Mouse (Mus musculus): ENCODE results near the gene Lhx6. TPM values are rescaled to one million over a fixed set of nuclear protein-coding genes. Genes with fewer than 3 reads are reported as not detected.

Gene Lhx6
- total and polyA plus RNA-seq, 3 experiments: 1.3 to 3.0 TPM; not detected in 1

DNA sequence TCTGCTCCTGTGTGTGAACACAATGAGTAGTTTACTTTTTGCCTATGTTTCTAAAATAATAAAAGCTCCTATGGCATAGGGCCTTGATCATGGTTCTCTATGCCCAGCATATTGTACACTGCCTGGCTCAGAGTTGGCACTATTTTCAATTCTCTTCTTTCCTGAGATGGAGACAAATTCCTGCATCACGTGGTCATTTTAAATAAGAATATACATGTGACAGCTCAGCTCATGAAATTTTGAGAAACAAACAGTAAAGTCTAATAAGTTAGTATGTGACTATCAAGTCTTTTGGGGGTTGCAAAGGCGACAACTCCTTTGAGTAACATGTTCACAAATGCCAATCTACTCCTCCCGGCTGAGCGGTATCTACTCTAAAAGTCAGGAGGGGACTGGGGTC lies 30.7 kb upstream of the Lhx6 start:
- peaks cover 0 to 7% of the 10 kb centered on the region in 2 experiments; a peak in 3 of 4 replicates for H3K4me1 ChIP-seq (ENCODE audit: control insufficient read depth in 1 of 2, insufficient read depth in 2 of 2, low read length in 2 of 2)
- peaks cover 9 to 12% of the 10 kb centered on the region in 2 experiments; a peak in 3 of 4 replicates for H3K36me3 ChIP-seq (ENCODE audit: control insufficient read depth in 1 of 2, insufficient read depth in 2 of 2, low read length in 2 of 2)
- no peaks in the 10 kb centered on the region for H3K27me3 ChIP-seq (ENCODE audit: control insufficient read depth in 1 of 2, insufficient read depth in 2 of 2, low read length in 2 of 2)
- H3K27ac ChIP-seq (ENCODE audit: control insufficient read depth, low read depth, low read length): peak overlapping the region; percentile 60
- H3K4me3 ChIP-seq (ENCODE audit: control insufficient read depth in 1 of 2, insufficient read depth in 1 of 2, low read depth in 2 of 2, low read length in 2 of 2): peak overlapping the region; percentile 78 to 89
- DNase-seq (ENCODE audit: low read depth, low spot score): no peak
- no peak for TF ChIP-seq MAZ (IDR thresholded peaks at IDR 0.05; ENCODE audit: low read depth, low read length)
- TF ChIP-seq USF1 (IDR thresholded peaks at IDR 0.05; ENCODE audit: low read depth, low read length): peak; percentile 73
- TF ChIP-seq MAFK (IDR thresholded peaks at IDR 0.05; ENCODE audit: borderline replicate concordance, low read depth, low read length): no peak
- peak; percentile 62 for TF ChIP-seq MAX (IDR thresholded peaks at IDR 0.05; ENCODE audit: low read length)
- 0 out of 2 replicates have a peak, but pooled peaks have one; percentile 5 for TF ChIP-seq ELF1 (IDR thresholded peaks at IDR 0.05; ENCODE audit: low read depth, low read length)
- TF ChIP-seq UBTF (IDR thresholded peaks at IDR 0.05; ENCODE audit: borderline replicate concordance, insufficient read depth, low read depth, low read length): no peak
- no peak for TF ChIP-seq NELFE (IDR thresholded peaks at IDR 0.05; ENCODE audit: low read depth, low read length)
- H3K9me3 ChIP-seq (replicated peaks; ENCODE audit: insufficient read depth, low read length): no peaks in the 10 kb centered on the region
- peaks cover 17% of the 10 kb centered on the region for H3K79me2 ChIP-seq (ENCODE audit: control insufficient read depth, insufficient read depth, low read length, poor library complexity)
- peak overlapping the region; percentile 90 for H3K9ac ChIP-seq (ENCODE audit: control insufficient read depth, low read depth, low read length, poor library complexity, severe bottlenecking)

- TF ChIP-seq POLR2A (IDR thresholded peaks at IDR 0.05; ENCODE audit: control insufficient read depth in 1 of 2, insufficient read depth in 1 of 2, low read depth in 1 of 2, low read length in 2 of 2, poor library complexity in 1 of 2) (no peak), BHLHE40 (IDR thresholded peaks at IDR 0.05; ENCODE audit: borderline replicate concordance, low read depth, low read length) (no peak), TAL1 (IDR thresholded peaks at IDR 0.05; ENCODE audit: low read length) (no peak), POLR2AphosphoS2 (IDR thresholded peaks at IDR 0.05; ENCODE audit: low read length) (no peak), MYB (IDR thresholded peaks at IDR 0.05; ENCODE audit: low read depth, low read length) (no peak), NELFE (IDR thresholded peaks at IDR 0.05; ENCODE audit: low read depth, low read length) (no peak), RAD21 (IDR thresholded peaks at IDR 0.05; ENCODE audit: low read depth, low read length) (no peak), ELF1 (IDR thresholded peaks at IDR 0.05; ENCODE audit: low read depth, low read length) (no peak), KAT2A (conservative IDR thresholded peaks at IDR 0.05; ENCODE audit: low read depth, low read length) (no peak)
- DNase-seq (ENCODE audit: low read depth, low spot score): no peak
- Histone ChIP-seq H3K4me3 (ENCODE audit: control insufficient read depth in 1 of 2, insufficient read depth in 1 of 2, low read depth in 2 of 2, low read length in 2 of 2) (no peak overlapping the region), H3K27me3 (ENCODE audit: control insufficient read depth in 1 of 2, insufficient read depth in 2 of 2, low read length in 2 of 2) (no peaks in the 10 kb centered on the region), H3K9ac (ENCODE audit: control insufficient read depth, low read depth, low read length, poor library complexity, severe bottlenecking) (no peak overlapping the region), H3K9me3 (replicated peaks; ENCODE audit: insufficient read depth, low read length) (no peaks in the 10 kb centered on the region), H3K4me1 (ENCODE audit: control insufficient read depth in 1 of 2, insufficient read depth in 2 of 2, low read length in 2 of 2) (no peaks in the 10 kb centered on the region; a peak in 1 of 4 replicates), H3K27ac (ENCODE audit: control insufficient read depth, low read depth, low read length) (no peak overlapping the region), H3K36me3 (ENCODE audit: control insufficient read depth in 1 of 2, insufficient read depth in 2 of 2, low read length in 2 of 2) (peaks cover 0 to 24% of the 10 kb centered on the region in 2 experiments; a peak in 3 of 4 replicates), H3K79me2 (ENCODE audit: control insufficient read depth, insufficient read depth, low read length, poor library complexity) (no peaks in the 10 kb centered on the region)
Measured at GRCm38 (mm10) chr2:36129051-36129450, 23.8 kb upstream of the Lhx6 start.

GRCm38 (mm10) chr2:36127973-36128372 lies 22.8 kb upstream of the Lhx6 start:
- Histone ChIP-seq H3K4me3 (ENCODE audit: control insufficient read depth in 1 of 2, insufficient read depth in 1 of 2, low read depth in 2 of 2, low read length in 2 of 2) (no peak overlapping the region), H3K79me2 (ENCODE audit: control insufficient read depth, insufficient read depth, low read length, poor library complexity) (no peaks in the 10 kb centered on the region), H3K4me1 (ENCODE audit: control insufficient read depth in 1 of 2, insufficient read depth in 2 of 2, low read length in 2 of 2) (no peaks in the 10 kb centered on the region; a peak in 1 of 4 replicates), H3K9me3 (replicated peaks; ENCODE audit: insufficient read depth, low read length) (no peaks in the 10 kb centered on the region), H3K27ac (ENCODE audit: control insufficient read depth, low read depth, low read length) (no peak overlapping the region), H3K27me3 (ENCODE audit: control insufficient read depth in 1 of 2, insufficient read depth in 2 of 2, low read length in 2 of 2) (no peaks in the 10 kb centered on the region), H3K9ac (ENCODE audit: control insufficient read depth, low read depth, low read length, poor library complexity, severe bottlenecking) (no peak overlapping the region), H3K36me3 (ENCODE audit: control insufficient read depth in 1 of 2, insufficient read depth in 2 of 2, low read length in 2 of 2) (peaks cover 0 to 20% of the 10 kb centered on the region in 2 experiments; a peak in 3 of 4 replicates)
- DNase-seq (ENCODE audit: low read depth, low spot score): no peak
- TF ChIP-seq MXI1 (IDR thresholded peaks at IDR 0.05; ENCODE audit: low read depth, low read length) (no peak), ETS1 (IDR thresholded peaks at IDR 0.05; ENCODE audit: low read depth, low read length) (no peak), MAZ (IDR thresholded peaks at IDR 0.05; ENCODE audit: low read depth, low read length) (no peak), MEF2A (IDR thresholded peaks at IDR 0.05; ENCODE audit: extremely low read depth, insufficient replicate concordance, low read depth, low read length, poor library complexity, severe bottlenecking) (no peak), TAL1 (IDR thresholded peaks at IDR 0.05; ENCODE audit: low read length) (no peak), JUND (IDR thresholded peaks at IDR 0.05; ENCODE audit: low read depth, low read length) (no peak), RCOR1 (IDR thresholded peaks at IDR 0.05; ENCODE audit: low read depth, low read length) (no peak), BHLHE40 (IDR thresholded peaks at IDR 0.05; ENCODE audit: borderline replicate concordance, low read depth, low read length) (no peak), MYC (IDR thresholded peaks at IDR 0.05; ENCODE audit: low read depth, low read length) (no peak)
